Mouse (Mus musculus) heart, adult 11 months (tissue): ENCODE results near the gene Ano9.

ENCODE experiments used
- DNase-seq: peaks from one replicate; pipeline ENCODE4 v3.0.0; 2022

The Ano9 gene

GRCm38 (mm10) chr7:141099911-141100691 lies 17.5 kb downstream of the Ano9 start, which contains the start of gene Sigirr:
Gene Sigirr (minus strand): TSS chr7:141100572.
- DNase-seq, result peak; percentile 91

GRCm38 (mm10) chr7:141097177-141097576 lies 20.4 kb downstream of the Ano9 start:
- DNase-seq, result no peak

- peak; percentile 99 for DNase-seq
Measured at GRCm38 (mm10) chr7:141096649-141097056, 21.0 kb downstream of the Ano9 start.

GRCm38 (mm10) chr7:141096021-141096420 lies 21.6 kb downstream of the Ano9 start:
- DNase-seq, result peak; percentile 94

- no peak for DNase-seq
Measured at GRCm38 (mm10) chr7:141094487-141095205, 23.0 kb downstream of the Ano9 start.

- DNase-seq, result no peak
Measured at GRCm38 (mm10) chr7:141093950-141094349, 23.7 kb downstream of the Ano9 start.

- DNase-seq, result peak; percentile 99
Measured at GRCm38 (mm10) chr7:141092051-141092735, 25.4 kb downstream of the Ano9 start.

GRCm38 (mm10) chr7:141090228-141090627 lies 27.4 kb downstream of the Ano9 start:
- DNase-seq, result peak; percentile 89

- peak; percentile 90 for DNase-seq
Measured at GRCm38 (mm10) chr7:141088473-141088872, 29.1 kb downstream of the Ano9 start.

GRCm38 (mm10) chr7:141087894-141088293 lies 29.7 kb downstream of the Ano9 start:
- DNase-seq, result no peak

GRCm38 (mm10) chr7:141079481-141080449 lies 37.8 kb downstream of the Ano9 start:
- DNase-seq, result peak; percentile 88

- DNase-seq, result no peak
Measured at GRCm38 (mm10) chr7:141078876-141079275, 38.7 kb downstream of the Ano9 start.

- peak; percentile 90 for DNase-seq
Measured at GRCm38 (mm10) chr7:141077841-141078240, 39.8 kb downstream of the Ano9 start, which contains the start of gene Pkp3. Gene Pkp3 (plus strand): TSS chr7:141078218.

GRCm38 (mm10) chr7:141073782-141074181 lies 43.8 kb downstream of the Ano9 start:
- DNase-seq, result no peak

GRCm38 (mm10) chr7:141072017-141072745 lies 45.4 kb downstream of the Ano9 start:
- DNase-seq, result peak; percentile 86

GRCm38 (mm10) chr7:141070058-141070862 lies 47.3 kb downstream of the Ano9 start:
- DNase-seq, result peak; percentile 93

- DNase-seq, result peak; percentile 91
Measured at GRCm38 (mm10) chr7:141068351-141068750, 49.3 kb downstream of the Ano9 start.

GRCm38 (mm10) chr7:141064576-141064975 lies 53.0 kb downstream of the Ano9 start:
- DNase-seq, result no peak

- DNase-seq, result peak; percentile 89
Measured at GRCm38 (mm10) chr7:141064175-141064574, 53.4 kb downstream of the Ano9 start.

- no peak for DNase-seq
Measured at GRCm38 (mm10) chr7:141063353-141063752, 54.3 kb downstream of the Ano9 start.
